Mouse (Mus musculus): ENCODE results near the gene Slc30a10. TPM values are rescaled to one million over a fixed set of nuclear protein-coding genes. Genes with fewer than 3 reads are reported as not detected.

Gene Slc30a10
- polyA plus RNA-seq, 1 experiment from 2014 or later = 22.8 TPM

- peaks cover 21% of the 10 kb centered on the region for H3K4me1 ChIP-seq (replicated peaks; ENCODE audit: control insufficient read depth, insufficient read depth, low read length)
- no peak overlapping the region; the same call in 1 of the 2 replicates for H3K9ac ChIP-seq (ENCODE audit: low read depth, low read length)
- H3K4me2 ChIP-seq = peak overlapping the region; percentile 53
- H3K36me3 ChIP-seq (ENCODE audit: control insufficient read depth, insufficient read depth, low read length) = no peaks in the 10 kb centered on the region
- H3K9me3 ChIP-seq (ENCODE audit: control insufficient read depth, low read length) = no peaks in the 10 kb centered on the region
- DNase-seq (ENCODE audit: low spot score) = no peak
- peak overlapping the region; percentile 13 for H3K4me3 ChIP-seq (ENCODE audit: low read depth, low read length)
- no peaks in the 10 kb centered on the region for H3K27me3 ChIP-seq (replicated peaks; ENCODE audit: control insufficient read depth, insufficient read depth, low read length)
- peak overlapping the region; percentile 95 for H3K27ac ChIP-seq (ENCODE audit: low read depth, low read length)
- ATAC-seq (replicated peaks; ENCODE audit: low FRiP score) = peak; percentile 11
- WGBS = 60% methylated on average over 10 of the region's 10 CpGs
Observed at GRCm38 (mm10) chr1:185516041-185516440, 61.4 kb downstream of the Slc30a10 start.

GRCm38 (mm10) chr1:185517566-185517965 is 62.9 kb downstream of the Slc30a10 start:
- Histone ChIP-seq H3K9ac (ENCODE audit: low read depth, low read length) (peak overlapping the region; percentile 8; the same call in 1 of the 2 replicates), H3K4me2 (no peak overlapping the region), H3K27me3 (replicated peaks; ENCODE audit: control insufficient read depth, insufficient read depth, low read length) (no peaks in the 10 kb centered on the region), H3K36me3 (ENCODE audit: control insufficient read depth, insufficient read depth, low read length) (no peaks in the 10 kb centered on the region), H3K4me1 (replicated peaks; ENCODE audit: control insufficient read depth, insufficient read depth, low read length) (peaks cover 21% of the 10 kb centered on the region), H3K4me3 (ENCODE audit: low read depth, low read length) (no peak overlapping the region), H3K9me3 (ENCODE audit: control insufficient read depth, low read length) (no peaks in the 10 kb centered on the region), H3K27ac (ENCODE audit: low read depth, low read length) (peak overlapping the region; percentile 52; the same call in 1 of the 2 replicates)
- no peak for ATAC-seq (replicated peaks; ENCODE audit: low FRiP score)
- no peak for DNase-seq (ENCODE audit: low spot score)
- 9% methylated on average over 3 of the region's 5 CpGs for WGBS

Other genes with a start within 250 kb of the Slc30a10 start
- 41.0 and 49.6 TPM in 2 replicates for gene Iars2, start 125.5 kb upstream of the Slc30a10 start, polyA plus RNA-seq (2014; fragmentation: Nextera tagmentation; extraction: Ambion mirVana)
- 28.4 and 29.4 TPM in 2 replicates for gene Bpnt1, start 122.7 kb upstream of the Slc30a10 start, polyA plus RNA-seq (2014; fragmentation: Nextera tagmentation; extraction: Ambion mirVana)
- 180 and 202 TPM in 2 replicates for gene Eprs, start 91.8 kb upstream of the Slc30a10 start, polyA plus RNA-seq (2014; fragmentation: Nextera tagmentation; extraction: Ambion mirVana)

Data from liver, embryonic 11.5 days (tissue).